Mouse (Mus musculus) right cerebral cortex, postnatal 36 days (tissue): ENCODE results near the gene Secisbp2l.

ENCODE experiments used
- DNase-seq, 2 experiments: peaks; one replicate each; pipeline ENCODE4 v3.0.0; 2022; ENCODE audit warnings: low spot score in 2 of 2, mixed read lengths in 1 of 2

Secisbp2l gene

DNA sequence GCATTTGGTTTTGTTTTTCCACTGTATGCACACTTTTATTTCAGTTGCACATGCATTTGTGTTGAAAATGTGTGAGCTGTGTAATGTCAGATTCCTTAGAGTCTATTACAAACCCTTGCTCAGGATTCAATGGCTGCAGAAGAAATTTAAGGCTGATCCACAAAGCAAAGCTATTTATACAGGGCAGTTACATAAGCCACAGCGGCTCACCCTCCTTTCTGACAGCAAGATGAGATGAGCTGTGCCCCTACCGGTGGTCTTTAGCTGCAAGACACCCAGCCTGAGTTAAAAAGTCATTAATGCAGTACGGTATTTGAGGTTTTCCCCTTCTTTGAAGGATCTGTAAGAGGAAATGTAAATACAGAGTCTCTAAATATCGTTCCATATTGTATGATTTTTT is 1.2 kb upstream of the Secisbp2l start:
- no peak for DNase-seq

DNA sequence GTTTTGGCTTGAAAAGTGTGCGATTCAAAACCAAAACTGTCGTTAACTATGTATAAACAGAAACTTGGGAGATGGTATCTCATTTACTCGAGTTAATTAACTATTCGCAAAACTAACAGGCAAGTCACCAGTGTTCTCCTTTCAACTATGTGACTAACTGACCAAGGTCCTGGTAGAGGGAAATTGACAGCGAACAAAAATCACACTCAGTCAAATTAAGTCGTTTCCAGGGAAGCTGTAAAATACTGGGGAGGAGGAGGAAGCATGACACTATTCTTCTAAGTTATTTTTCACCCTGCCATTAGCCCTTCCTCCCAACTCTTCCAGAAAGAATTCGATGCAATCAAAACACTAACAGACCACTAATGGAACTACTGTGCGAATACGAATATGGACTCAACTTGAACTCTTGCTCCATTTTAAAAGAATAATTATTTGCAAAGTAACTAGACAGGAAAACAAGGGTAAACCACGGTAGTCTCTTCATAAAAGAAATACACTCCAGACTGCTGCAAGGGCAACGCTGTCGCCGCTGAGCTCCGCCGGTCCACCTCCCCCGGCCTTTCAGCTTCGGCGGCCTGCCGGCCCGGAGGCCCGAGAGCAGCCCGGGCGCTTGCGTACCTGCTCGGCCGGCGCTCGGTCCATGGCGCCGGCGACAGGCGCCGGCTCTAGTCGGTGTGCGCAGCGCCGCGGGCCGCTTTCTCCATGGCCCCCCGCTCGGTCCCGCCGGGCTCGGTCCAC is 522 bp downstream of the Secisbp2l start:
- no peak for DNase-seq

DNA sequence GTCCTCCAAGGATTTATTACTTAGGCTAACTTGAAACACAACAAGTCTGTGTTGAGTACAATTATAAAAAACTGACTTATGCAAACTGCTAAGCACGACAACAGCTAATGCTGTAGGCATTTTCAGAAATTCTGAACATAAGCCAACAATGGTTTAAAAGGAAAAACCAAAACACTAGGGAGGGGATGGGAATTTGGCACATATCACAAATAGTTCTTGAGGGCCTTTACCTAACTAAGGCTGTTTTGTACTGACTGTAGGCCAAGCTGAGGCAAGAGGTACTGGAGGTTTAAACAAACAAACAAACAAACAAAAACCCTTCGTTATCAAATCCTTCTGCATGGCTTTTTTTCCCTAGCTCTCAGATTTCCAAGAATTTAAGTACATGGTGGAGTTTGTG is 1.7 kb downstream of the Secisbp2l start:
- DNase-seq = no peak

DNA sequence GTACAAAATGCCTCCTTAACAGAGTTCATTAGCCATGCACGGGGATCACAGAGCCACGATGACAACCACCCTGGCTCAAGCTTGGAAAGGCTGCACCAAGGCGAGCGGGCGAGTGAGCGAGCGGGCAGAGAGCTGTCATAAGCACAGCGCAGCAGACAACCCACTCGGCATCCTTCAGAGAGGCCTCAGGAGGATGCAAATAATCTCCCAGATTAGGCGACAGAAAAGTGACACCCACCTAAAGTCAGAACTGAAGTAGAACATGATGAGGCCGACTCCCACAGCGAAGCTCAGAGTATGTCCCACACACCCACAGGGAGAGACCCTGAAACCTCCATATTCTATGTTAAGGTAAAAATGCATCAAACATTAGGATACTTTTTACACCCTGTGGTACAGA is 4.3 kb downstream of the Secisbp2l start:
- DNase-seq = peak in 1 of 2 experiments; percentile 51

DNA sequence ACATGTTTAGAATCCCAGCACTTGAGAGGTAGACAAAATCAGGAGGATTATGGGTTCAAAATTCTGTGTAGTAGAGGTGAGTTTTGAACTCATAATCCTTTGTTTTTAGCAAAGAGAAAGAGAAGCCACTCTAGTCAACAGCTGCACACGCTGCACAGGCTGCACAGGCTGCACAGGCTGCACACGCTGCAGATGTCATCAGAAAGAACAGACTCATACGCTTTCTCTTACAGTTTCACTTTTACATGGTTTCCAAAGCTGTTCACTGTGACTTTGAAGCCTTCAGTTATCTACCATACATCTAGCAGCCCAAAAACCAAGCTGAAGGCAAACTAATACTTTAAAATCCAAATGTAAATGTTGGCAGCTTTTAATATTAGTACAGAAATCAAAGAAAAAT is 5.7 kb downstream of the Secisbp2l start:
- no peak for DNase-seq

DNA sequence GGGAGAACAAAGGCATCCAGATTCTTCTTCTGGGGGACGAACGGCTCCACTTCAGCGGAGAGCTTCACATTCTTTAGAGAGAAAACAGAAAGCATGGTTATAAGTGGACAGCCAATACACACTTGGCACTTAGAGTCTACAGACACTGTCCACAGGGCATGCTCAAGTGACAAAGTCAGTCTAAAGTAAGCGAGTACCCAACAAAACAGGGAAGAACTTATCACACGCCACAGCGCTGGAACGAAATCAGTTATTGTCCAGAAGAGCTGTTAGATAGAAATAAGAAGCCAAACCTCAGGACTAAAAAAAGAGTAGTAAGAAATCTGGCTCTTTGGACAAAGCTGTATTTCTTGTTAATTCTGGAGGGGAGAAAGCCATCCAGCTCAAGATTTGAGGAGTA is 7.0 kb downstream of the Secisbp2l start:
- no peak for DNase-seq

DNA sequence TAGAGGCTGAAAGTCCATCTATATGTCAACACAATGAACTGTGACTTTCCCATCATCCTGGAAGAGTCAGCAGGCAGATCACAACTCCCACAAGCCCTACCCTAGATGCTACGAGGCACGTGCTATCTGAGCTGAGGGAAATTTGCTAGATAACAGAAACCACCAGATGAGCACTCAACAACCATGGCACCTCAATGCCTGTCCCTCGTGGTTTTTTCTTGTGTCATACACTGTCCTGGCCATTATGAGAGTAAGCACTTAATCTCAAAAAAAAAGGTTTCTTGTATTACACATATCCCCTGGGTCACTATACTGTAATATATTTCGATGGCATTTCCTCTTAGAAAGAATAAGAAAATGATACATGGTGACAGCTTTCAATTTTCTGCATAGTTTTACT is 7.8 kb downstream of the Secisbp2l start:
- DNase-seq = no peak

DNA sequence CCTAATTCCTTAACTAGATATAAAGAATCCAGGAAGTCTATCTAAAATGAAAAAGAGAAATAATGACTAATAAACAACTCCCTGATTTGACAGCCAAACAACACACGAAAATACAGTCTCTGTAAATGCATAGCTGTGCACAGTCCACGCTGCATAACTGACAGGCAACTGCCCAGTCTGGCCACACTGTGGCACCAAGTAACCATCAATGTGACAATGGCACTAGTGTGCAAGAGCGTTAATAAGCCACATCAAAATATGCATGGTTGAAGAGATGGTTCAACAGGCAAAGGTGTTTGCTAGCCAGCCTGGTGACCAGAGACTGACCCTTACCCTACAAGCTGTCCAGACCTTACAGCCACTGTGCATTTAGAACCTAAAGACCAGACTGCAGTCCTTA is 17.6 kb downstream of the Secisbp2l start:
- DNase-seq = no peak

DNA sequence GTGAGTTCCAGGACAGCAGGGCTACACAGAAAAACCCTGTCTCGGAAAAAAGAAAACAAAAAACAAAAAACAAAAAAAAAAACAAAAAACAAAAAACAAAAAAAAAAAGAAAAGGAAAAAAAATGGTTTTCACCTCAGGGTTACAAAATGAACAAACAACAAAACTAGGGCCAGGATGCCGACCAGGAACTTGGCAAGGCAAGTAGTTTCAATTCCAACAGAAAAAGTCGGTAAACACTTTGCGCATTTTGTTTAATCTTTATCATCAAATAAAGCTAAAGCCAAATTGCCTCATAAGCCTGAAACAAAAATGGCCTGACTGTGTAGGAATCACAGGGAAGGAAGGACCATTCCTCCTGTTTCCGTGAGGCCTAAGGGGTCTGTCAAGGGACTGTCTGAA is 18.1 kb downstream of the Secisbp2l start:
- DNase-seq = no peak

DNA sequence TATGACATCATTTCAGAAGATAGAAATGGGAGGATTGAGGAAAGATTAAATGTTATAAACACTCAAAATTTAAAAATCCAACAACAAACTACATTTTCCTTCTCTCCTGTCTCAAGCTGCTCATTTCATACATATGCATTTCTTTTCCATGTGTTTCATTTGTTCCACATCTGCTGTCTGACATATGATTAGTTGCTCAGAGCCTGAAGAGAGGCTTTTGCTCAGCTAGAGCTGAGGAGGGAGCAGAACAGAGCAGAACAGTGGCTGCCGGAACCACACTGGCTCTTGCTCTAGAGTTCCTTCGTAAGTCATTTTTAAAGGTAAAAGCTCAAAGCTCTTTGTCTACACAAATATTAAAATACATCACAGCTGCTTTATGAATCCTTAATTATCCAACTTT is 33.3 kb downstream of the Secisbp2l start:
- DNase-seq = no peak

DNA sequence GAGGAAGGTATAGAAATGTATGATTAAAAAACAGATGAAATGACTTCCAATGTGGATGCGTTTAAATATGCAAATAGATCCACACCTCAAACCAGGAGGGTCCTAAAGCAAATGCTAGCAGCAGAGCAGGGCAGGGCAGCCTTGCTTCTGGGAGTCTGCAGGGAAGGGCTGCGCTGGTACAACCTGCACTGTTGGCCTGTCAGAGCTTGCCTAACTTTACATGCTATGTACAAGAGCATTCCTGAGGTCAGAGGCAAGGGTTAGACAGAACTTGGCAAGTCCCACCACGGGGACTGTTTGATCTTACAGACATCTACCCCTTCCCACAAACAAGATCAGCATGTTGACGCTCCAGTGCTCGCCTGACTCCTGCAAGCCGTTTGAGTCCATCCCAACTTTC is 43.3 kb downstream of the Secisbp2l start:
- DNase-seq = no peak

DNA sequence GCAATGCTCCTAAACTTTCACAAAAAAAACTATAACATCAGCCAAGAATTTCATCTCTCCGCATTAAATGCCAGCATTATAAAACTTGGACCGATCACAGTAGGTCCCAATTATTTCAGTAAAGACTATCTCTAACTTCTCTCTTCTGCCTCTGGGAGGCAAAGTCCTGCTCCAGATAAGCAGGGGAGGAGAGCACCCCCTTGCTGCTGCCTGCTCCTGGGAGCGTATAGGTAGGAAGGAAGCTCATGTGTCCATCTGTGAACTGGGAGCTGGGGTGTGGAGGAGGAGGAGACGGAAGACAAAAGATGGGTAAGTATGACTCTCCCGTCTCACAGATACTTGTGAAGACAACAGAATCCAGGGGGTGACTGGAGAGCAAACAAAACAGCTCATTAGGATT is 44.0 kb downstream of the Secisbp2l start:
- DNase-seq = no peak

DNA sequence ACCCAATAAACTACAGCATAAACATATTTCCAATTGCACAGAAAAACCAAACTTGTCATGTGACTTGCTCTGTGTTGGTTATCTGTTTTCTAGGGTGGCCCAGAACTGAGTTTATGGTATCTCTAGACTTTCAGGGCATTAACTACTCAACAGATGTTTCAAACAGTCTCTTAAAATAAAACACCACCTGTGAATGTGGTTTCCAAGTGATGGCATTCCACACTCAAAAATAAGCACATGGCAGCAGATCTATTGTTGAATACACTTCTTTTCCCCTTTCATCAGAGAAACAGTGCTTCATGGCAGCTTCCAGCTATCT is 46.7 kb downstream of the Secisbp2l start:
- no peak for DNase-seq

DNA sequence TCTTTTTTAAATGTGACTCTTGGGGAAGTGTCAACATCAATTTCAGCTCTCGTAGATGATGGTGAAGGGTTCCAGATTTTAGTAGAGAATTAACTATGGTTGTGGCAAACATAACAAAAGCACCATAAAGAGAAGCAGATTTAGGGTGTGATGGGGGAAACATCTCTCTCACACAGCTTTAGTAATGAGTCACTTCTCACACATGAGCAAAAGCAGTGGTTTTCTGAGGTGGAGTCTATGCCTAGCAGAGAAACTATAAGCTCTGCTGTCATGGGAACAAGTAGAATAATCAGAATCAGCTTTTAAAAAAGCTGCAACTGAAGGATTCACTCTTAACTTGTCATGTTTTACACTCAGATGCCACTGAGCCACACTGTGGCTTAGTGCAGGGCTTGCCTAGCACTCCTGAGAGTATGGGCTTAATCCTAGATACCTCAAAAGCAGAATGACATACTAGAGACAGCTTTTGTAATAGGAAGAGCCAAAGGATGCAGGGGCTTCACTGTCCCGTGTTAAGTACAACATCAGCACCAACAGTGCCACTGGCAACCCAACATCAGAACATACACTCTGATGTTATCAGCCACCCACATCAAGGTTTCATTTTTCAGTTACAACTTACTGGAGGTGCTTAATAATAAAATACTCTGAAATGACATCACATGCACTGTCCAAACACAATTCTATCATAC is 47.2 kb downstream of the Secisbp2l start:
- no peak for DNase-seq

DNA sequence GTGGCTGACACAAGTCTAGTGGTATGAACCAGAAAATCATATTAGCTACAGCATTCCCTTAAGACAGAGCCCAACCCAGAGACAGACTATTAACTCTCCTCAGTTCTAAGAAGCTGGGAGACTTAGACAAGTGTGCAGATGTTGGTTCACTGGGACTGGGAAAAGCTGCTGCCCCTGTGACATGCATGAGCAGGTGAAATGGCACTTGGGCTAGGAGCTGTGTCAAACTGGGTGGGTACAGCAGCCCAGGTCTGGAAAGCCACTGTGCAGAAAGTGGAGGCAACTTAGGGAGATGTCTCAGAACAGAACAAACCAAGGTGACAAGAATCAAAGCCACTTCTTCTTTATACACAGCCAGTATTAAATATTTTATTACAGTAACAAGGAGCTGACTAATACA is 47.9 kb downstream of the Secisbp2l start:
- DNase-seq = no peak

DNA sequence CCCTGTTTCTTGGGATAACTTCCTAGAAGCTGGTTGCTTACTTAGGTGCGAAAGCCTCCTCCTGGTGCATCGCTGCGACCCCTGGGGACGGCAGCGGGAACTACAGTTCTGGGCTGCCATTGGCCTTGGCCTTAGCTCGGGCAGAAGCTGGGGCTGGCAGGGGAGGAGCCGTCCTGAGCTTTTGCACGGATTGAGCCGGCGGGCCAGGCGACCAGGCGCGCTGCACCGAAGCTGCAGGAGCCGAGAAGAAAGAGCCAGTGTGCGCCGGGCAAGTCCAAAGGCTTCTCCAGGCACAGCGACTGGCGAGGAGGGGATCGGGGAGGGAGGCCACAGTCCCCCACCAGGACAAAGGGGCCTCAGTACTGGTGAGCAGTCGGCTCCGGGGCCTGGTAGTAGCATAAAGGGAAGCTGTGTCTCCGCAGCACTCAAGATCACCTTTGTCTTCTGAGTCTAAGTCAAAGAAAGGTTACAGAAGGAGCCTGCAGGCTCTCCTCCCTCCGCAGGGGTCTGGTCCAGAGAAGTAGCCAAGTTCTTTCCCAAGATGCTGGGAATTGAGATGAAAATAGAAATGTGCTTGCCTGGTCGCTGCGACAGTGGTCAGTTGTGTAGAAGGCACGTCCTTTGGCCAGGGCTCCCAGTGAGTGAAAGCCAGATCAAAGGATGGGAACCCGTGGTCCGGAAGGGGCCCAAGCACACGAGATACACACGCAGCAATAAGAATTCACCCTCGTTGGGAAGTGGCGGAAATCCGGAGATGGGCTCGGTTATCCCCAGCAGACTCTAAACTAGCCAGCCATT is 50.7 kb downstream of the Secisbp2l start:
- peak; percentile 87 to 89 for DNase-seq

DNA sequence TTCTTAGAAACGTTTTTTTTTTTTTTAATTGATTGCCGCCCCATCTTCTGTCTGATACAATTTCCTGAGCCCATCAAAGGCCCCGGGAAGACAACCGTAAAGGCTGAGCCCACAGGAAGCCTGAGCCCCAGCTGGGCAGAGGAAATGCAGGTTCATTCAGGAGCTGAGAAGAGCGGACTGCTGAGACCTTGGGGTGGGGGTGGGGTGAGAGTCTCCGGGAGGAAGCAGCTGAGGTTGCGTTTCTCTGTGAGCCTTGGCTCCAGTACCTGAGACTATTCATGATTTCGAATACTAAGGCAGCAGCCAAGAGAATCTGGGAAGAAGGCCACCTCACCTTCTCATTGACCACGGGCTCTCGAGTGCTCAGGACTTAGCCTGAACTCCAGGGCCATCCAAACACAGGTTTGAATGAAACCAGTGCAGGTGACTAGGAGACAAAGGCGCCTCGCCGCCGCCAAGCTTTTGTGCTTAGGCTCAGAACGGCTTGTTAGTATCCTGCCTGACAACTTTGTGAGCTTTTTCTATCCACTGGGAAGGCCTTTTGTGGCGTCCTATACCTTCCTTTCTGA is 58.0 kb downstream of the Secisbp2l start:
- DNase-seq = no peak

DNA sequence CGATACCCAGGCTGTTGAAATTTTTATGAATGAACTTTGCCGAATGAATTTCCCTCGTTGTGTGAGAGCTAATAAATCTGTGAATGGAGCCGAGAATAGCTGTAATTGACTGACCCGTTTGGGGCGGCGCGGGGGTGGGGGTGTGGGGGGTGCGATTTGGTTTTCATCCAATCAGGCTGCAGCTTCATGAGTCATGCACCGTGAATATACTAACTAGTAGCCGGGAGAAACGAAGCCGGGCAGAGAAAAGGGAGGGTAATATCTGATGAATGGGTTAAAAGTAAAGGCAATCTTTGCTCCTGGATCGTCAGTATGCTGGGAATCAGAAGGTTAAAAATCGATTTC is 58.6 kb downstream of the Secisbp2l start, which contains the start of gene Shc4:
TSS of gene Shc4 (minus strand) at position 63 of the 345 bp plus-strand sequence.
- no peak for DNase-seq

DNA sequence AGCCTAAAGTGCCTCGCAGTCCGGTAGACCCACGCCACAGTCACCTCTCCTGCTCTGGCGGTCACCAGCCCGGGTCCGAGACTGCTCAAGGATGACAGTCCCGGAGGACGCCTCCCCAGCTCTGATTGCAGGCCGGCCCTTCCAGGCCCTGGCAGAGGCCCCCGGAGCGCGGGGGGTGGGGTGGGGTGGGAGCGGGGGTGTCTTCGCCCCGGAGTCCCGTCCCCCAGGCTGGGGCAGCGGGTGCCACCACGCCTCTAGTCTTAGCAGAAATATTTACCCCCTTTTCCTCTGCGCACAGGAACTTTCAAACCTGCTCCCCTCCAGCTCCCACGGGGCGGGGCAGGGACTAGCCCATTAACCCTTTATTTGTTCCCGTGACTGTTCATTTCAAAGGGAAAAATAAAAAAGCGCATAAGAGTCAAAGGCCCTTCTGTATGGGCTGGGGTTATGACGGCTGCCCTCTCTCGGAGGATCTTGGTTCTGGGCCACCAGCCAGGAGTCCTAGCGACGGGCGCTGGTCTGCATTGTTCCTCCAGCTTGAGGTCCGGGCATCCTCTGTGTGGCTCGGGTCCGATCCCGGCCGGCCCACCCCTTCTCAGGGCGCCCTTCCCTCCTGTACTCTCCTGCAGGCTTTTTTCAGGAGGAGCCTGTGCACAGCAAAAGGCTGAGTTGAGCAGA is 59.1 kb downstream of the Secisbp2l start:
- no peak for DNase-seq

DNA sequence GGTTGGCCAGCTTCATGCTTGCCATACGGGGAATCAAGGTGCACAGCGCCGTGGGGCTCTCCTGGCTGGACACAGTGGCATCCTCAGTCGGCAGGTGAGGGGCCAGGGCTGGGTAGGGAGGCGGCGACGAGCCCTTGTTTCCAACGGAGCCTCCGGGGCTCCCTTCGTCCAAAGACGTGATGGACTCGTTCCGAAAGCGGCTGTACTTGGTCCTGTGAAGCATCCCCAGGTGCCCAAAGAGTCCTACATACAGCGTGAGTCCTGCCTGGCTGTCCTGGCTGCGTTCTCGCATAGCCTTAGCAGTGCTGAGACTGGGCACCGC is 59.6 kb downstream of the Secisbp2l start:
- DNase-seq = no peak

DNA sequence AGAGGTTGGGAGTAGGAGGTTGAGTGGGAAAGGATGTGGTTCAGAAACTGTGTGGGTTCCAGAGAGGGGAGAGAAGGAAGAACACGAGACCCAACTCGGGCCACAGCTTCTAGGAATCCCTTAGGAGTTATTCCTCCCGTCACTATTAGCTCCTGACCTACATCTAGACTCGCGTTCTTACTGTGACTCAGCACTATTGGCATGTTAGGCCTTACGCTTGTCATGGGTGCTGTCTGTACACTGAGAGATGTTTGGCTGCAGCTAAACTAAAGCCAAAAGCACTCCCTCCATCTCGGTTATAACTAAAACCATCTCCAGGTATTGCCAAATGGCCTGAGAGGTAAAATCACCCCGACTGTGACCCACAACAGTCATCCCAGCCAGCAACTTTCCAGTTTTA is 66.1 kb downstream of the Secisbp2l start:
- no peak for DNase-seq

DNA sequence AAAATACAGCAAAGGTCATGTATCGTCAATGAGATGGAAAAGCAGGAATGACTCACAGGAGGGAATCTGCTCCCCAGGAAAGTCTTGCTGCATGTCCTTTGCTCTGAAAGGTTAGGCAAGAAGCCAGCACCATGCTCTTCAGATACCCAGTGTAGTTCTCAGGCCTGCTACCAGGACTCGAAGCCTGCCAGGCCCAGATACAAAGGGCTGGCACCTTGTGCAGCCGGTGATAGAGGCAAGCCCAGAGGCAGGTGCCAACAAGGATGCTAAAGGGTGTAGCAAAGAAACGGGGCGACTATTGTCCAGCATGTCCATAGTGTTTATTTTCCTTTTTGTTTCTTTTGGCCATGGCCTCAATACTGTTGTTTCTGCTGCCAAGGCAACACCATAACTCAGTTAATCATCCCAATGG is 76.2 kb downstream of the Secisbp2l start:
- no peak for DNase-seq
